ENCODE assay signal across 9 mouse cellular contexts in genomic region chr4:126601597-126602444, GRCm38 (mm10). TPM values are rescaled to one million over a fixed set of nuclear protein-coding genes. Genes with fewer than 3 reads are reported as not detected.
A peak's percentile ranks its signal among the peaks of the same experiment; 100 is the strongest.
DNase-seq lines count a peak whose midpoint lies in the region; ATAC-seq and TF ChIP-seq lines count a peak whose summit lies in the region.
"Had no signal": no experiment of that assay in that cellular context is flagged by ENCODE, and none has a peak within 500 bp of the region (broad histone marks: within the 10 kb centered on the region; RNA-seq: fewer than 3 reads in every experiment).

No protein-coding gene starts in this region.

- H3K9me3 ChIP-seq in lung, embryonic 14.5 days (ENCODE audit: low read depth, low read length), result no peaks in the 10 kb centered on the region
- no peaks in the 10 kb centered on the region for H3K9me3 ChIP-seq in embryonic facial prominence, embryonic 15.5 days (replicated peaks)
- no peaks in the 10 kb centered on the region for H3K9me3 ChIP-seq in hindbrain, postnatal 0 days (ENCODE audit: low read length)
- no peaks in the 10 kb centered on the region for H3K9me3 ChIP-seq in midbrain, embryonic 16.5 days (replicated peaks; ENCODE audit: control insufficient read depth, low read length, poor library complexity, severe bottlenecking)

- DNase-seq in lung, embryonic 14.5 days, result peak; percentile 88
- DNase-seq in lung, adult 2 months, result no peak
- peak; percentile 71 for DNase-seq in hindbrain, postnatal 0 days (ENCODE audit: low spot score)
- peak; percentile 45 for DNase-seq in left cerebral cortex, postnatal 4 days
- DNase-seq in T-cell, adult 2 months (ENCODE audit: low spot score), result no peak

- no peak for TF ChIP-seq POLR2A in lung, adult 2 months (IDR thresholded peaks at IDR 0.05; ENCODE audit: borderline replicate concordance, extremely low read depth, low read depth, low read length)

- H3K4me3 ChIP-seq in lung, embryonic 14.5 days (ENCODE audit: low read depth, low read length), result no peak overlapping the region
- no peak overlapping the region for H3K4me3 ChIP-seq in lung, adult 2 months (replicated peaks; ENCODE audit: extremely low read depth, low read depth, low read length)
- peak overlapping the region; percentile 12; the same call in 1 of the 2 replicates for H3K4me3 ChIP-seq in embryonic facial prominence, embryonic 15.5 days (replicated peaks)
- H3K4me3 ChIP-seq in hindbrain, postnatal 0 days (ENCODE audit: low read length), result no peak overlapping the region
- peak overlapping the region; percentile 4 for H3K4me3 ChIP-seq in midbrain, embryonic 16.5 days (ENCODE audit: low read depth, low read length)

- no peaks in the 10 kb centered on the region for H3K27me3 ChIP-seq in lung, embryonic 14.5 days (ENCODE audit: insufficient read depth, low read length)
- H3K27me3 ChIP-seq in embryonic facial prominence, embryonic 15.5 days, result no peaks in the 10 kb centered on the region
- H3K27me3 ChIP-seq in hindbrain, postnatal 0 days (ENCODE audit: insufficient read depth, low read length), result no peaks in the 10 kb centered on the region
- peaks cover 24% of the 10 kb centered on the region for H3K27me3 ChIP-seq in midbrain, embryonic 16.5 days (ENCODE audit: control insufficient read depth, insufficient read depth, low read depth, low read length)
- H3K27me3 ChIP-seq: Patski had no signal

- intact Hi-C loops in left cerebral cortex, postnatal 4 days (cut with DNase I), result loop anchor here (2.0 to 5.0 kb wide), 2 partner anchors 139 to 240 kb away; no protein-coding TSS in a partner anchor

- peak; percentile 87 for ATAC-seq in lung, embryonic 14.5 days (ENCODE audit: insufficient read depth)
- ATAC-seq in embryonic facial prominence, embryonic 15.5 days (ENCODE audit: insufficient number of reproducible peaks, low FRiP score, low TSS enrichment, low read depth), result peak; percentile 80
- peak; percentile 77; the same call in 1 of the 2 replicates for ATAC-seq in hindbrain, postnatal 0 days
- ATAC-seq in midbrain, embryonic 16.5 days, result peak; percentile 86
- no peak for ATAC-seq in CD4-positive, CD25-positive, alpha-beta regulatory T cell, adult 4 months
- ATAC-seq: Patski had no signal

- 0 out of 2 replicates have a peak overlapping the region, but pooled peaks have one; percentile 11 for H3K9ac ChIP-seq in lung, embryonic 14.5 days
- H3K9ac ChIP-seq in embryonic facial prominence, embryonic 15.5 days, result no peak overlapping the region
- peak overlapping the region; percentile 15; the same call in 1 of the 2 replicates for H3K9ac ChIP-seq in hindbrain, postnatal 0 days (replicated peaks; ENCODE audit: low read length)
- 0 out of 2 replicates have a peak overlapping the region, but pooled peaks have one; percentile 21 for H3K9ac ChIP-seq in midbrain, embryonic 16.5 days (ENCODE audit: low read depth, low read length)

- H3K4me1 ChIP-seq in lung, embryonic 14.5 days (ENCODE audit: insufficient read depth), result no peaks in the 10 kb centered on the region
- H3K4me1 ChIP-seq in lung, adult 2 months (ENCODE audit: control insufficient read depth, insufficient read depth, low read length), result no peaks in the 10 kb centered on the region
- peaks cover 12% of the 10 kb centered on the region for H3K4me1 ChIP-seq in embryonic facial prominence, embryonic 15.5 days
- H3K4me1 ChIP-seq in hindbrain, postnatal 0 days (ENCODE audit: insufficient read depth, low read length), result peaks cover 7% of the 10 kb centered on the region; the same call in 1 of the 2 replicates
- peaks cover 10% of the 10 kb centered on the region for H3K4me1 ChIP-seq in midbrain, embryonic 16.5 days (ENCODE audit: control insufficient read depth, insufficient read depth, low read length)

- TF ChIP-seq CTCF in lung, embryonic 14.5 days (IDR thresholded peaks at IDR 0.05; ENCODE audit: low read depth), result no peak
- no peak for TF ChIP-seq CTCF in lung, adult 2 months (IDR thresholded peaks at IDR 0.05; ENCODE audit: insufficient read depth, low read length)
- no peak for TF ChIP-seq CTCF in hindbrain, postnatal 0 days (IDR thresholded peaks at IDR 0.05; ENCODE audit: low read depth)

- H3K36me3 ChIP-seq in lung, embryonic 14.5 days (ENCODE audit: insufficient read depth), result no peaks in the 10 kb centered on the region
- H3K36me3 ChIP-seq in embryonic facial prominence, embryonic 15.5 days, result no peaks in the 10 kb centered on the region
- H3K36me3 ChIP-seq in hindbrain, postnatal 0 days (ENCODE audit: insufficient read depth, low read length), result no peaks in the 10 kb centered on the region
- H3K36me3 ChIP-seq in midbrain, embryonic 16.5 days (ENCODE audit: control insufficient read depth, insufficient read depth, low read length), result no peaks in the 10 kb centered on the region

- peak overlapping the region; percentile 46 for H3K4me2 ChIP-seq in lung, embryonic 14.5 days
- peak overlapping the region; percentile 46 for H3K4me2 ChIP-seq in embryonic facial prominence, embryonic 15.5 days (replicated peaks)
- peak overlapping the region; percentile 38 for H3K4me2 ChIP-seq in hindbrain, postnatal 0 days (ENCODE audit: low read depth, low read length)
- peak overlapping the region; percentile 44 for H3K4me2 ChIP-seq in midbrain, embryonic 16.5 days (ENCODE audit: low read length)

- WGBS in lung, embryonic 14.5 days, result 25% methylated on average over 20 of the region's 22 CpGs
- WGBS in lung, adult 2 months, result 25% methylated on average over 20 of the region's 22 CpGs
- 22% methylated on average over 21 of the region's 22 CpGs for WGBS in embryonic facial prominence, embryonic 15.5 days
- 16% methylated on average over 20 of the region's 22 CpGs for WGBS in hindbrain, postnatal 0 days
- WGBS in midbrain, embryonic 16.5 days, result 21% methylated on average over 19 of the region's 22 CpGs

- no peak overlapping the region for H3K27ac ChIP-seq in lung, embryonic 14.5 days (ENCODE audit: low read depth)
- no peak overlapping the region for H3K27ac ChIP-seq in embryonic facial prominence, embryonic 15.5 days (replicated peaks)
- H3K27ac ChIP-seq in hindbrain, postnatal 0 days, result no peak overlapping the region
- H3K27ac ChIP-seq in midbrain, embryonic 16.5 days (ENCODE audit: low read length), result no peak overlapping the region

RNA-seq across cellular contexts. Expression of gene 5730409E04Rik, which starts 7.8 kb away (rescaled TPM):
- polyA plus RNA-seq in lung, embryonic 14.5 days (2014; fragmentation: Nextera tagmentation; extraction: Ambion mirVana), result 2.7 and 3.2 TPM in 2 replicates
- 13.5 and 15.2 TPM in 2 replicates for polyA plus RNA-seq in lung, adult 2 months (2012; rRNA removed)
- 4.7 and 5.2 TPM in 2 replicates for polyA plus RNA-seq in embryonic facial prominence, embryonic 15.5 days (2015; fragmentation: Nextera tagmentation; extraction: Ambion mirVana)
- total RNA-seq in hindbrain, postnatal 0 days (2014; rRNA removed), result 74.9 and 93.8 TPM in 2 replicates
- polyA plus RNA-seq in hindbrain, postnatal 0 days (2015; fragmentation: Nextera tagmentation; extraction: Ambion mirVana), result 28.7 and 30.2 TPM in 2 replicates
- 10 to 100 TPM; 43.0 to 46.9 TPM for total RNA-seq in left cerebral cortex, postnatal 4 days (2021)
- polyA plus RNA-seq in midbrain, embryonic 16.5 days (2015; fragmentation: Nextera tagmentation; extraction: Ambion mirVana), result 14.9 and 16.7 TPM in 2 replicates
- under 1 TPM; 0.36 to 0.82 TPM for polyA plus RNA-seq in CD4-positive, CD25-positive, alpha-beta regulatory T cell, adult 4 months (2017; shearing (Covaris generic))

RNA-seq across cellular contexts. Expression of gene Clspn, which starts 45.1 kb away (rescaled TPM):
- polyA plus RNA-seq in lung, embryonic 14.5 days (2014; fragmentation: Nextera tagmentation; extraction: Ambion mirVana), result 52.6 and 54.3 TPM in 2 replicates
- 0.12 and 0.44 TPM in 2 replicates for polyA plus RNA-seq in lung, adult 2 months (2012; rRNA removed)
- 30.2 and 32.6 TPM in 2 replicates for polyA plus RNA-seq in embryonic facial prominence, embryonic 15.5 days (2015; fragmentation: Nextera tagmentation; extraction: Ambion mirVana)
- 2.0 and 6.3 TPM in 2 replicates for total RNA-seq in hindbrain, postnatal 0 days (2014; rRNA removed)
- polyA plus RNA-seq in hindbrain, postnatal 0 days (2015; fragmentation: Nextera tagmentation; extraction: Ambion mirVana), result 5.9 and 8.7 TPM in 2 replicates
- 1 to 10 TPM; 4.2 TPM for total RNA-seq in left cerebral cortex, postnatal 4 days (2021)
- 3.4 and 3.9 TPM in 2 replicates for polyA plus RNA-seq in midbrain, embryonic 16.5 days (2015; fragmentation: Nextera tagmentation; extraction: Ambion mirVana)
- polyA plus RNA-seq in CD4-positive, CD25-positive, alpha-beta regulatory T cell, adult 4 months (2017; shearing (Covaris generic)), result 1 to 10 TPM; 3.3 to 4.1 TPM

Comparison
In these comparisons a context has a peak if more than half of its experiments do, and no peak if none do; other contexts are left out.
1. DNase-seq: peak in lung, embryonic 14.5 days (single experiment), hindbrain, postnatal 0 days (single experiment) and left cerebral cortex, postnatal 4 days (single experiment); none in lung, adult 2 months (single experiment) and T-cell, adult 2 months (single experiment).
2. H3K4me3 ChIP-seq: peak in embryonic facial prominence, embryonic 15.5 days (single experiment) and midbrain, embryonic 16.5 days (single experiment); none in lung, embryonic 14.5 days (single experiment), lung, adult 2 months (single experiment) and hindbrain, postnatal 0 days (single experiment).
3. Peak in every context shown above with its lines, with median percentiles within 50 percentile points of each other: H3K4me2 ChIP-seq.